Comparison of ENCODE assay signal across 8 mouse cellular contexts in the genomic region with DNA sequence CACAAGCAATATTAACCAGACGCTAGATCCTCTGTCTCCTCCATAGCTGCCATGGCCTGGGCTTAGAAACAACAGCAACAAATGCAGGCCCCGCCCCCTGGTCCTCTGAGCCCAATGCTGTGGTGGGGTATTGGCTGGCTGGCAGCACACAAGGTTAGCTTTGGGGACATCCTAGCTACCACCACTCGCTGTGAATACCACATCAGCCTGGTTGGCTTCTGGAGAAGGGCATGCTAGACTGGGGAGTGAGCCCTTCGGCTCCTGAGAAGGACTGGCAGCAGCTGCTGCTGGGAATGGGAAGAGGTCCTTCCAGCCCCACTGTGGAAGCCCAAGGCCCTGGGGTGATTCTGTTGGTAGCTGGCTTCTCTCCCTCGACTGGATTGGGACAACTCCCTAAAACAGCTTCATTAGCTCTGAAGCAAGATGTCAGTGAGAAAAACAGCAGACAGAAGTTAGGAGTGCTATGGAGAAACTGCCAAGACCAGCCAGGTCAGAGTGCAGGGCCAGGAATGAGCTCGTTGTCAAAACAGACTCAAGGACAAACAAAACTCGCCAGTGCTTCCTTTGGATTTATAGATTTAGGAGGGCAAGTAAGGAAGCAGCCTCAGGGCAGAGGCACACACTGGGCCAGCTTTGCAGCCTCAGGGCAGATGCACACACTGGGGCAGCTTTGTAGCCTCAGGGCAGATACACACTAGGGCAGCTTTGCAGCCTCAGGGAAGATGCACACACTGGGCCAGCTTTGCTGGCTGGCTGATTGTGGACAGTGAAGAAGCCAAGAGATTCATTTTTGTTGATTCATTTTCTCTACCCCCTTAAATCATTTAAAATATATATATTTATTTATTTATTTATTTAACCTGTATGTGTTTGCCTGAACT. TPM values are rescaled to one million over a fixed set of nuclear protein-coding genes. Genes with fewer than 3 reads are reported as not detected.
A peak's percentile ranks its signal among the peaks of the same experiment; 100 is the strongest.
DNase-seq lines count a peak whose midpoint lies in the region; ATAC-seq and TF ChIP-seq lines count a peak whose summit lies in the region.
"Not testable (repeated sequence)": the region's sequence is repeated elsewhere in the genome, so short reads cannot be mapped to it uniquely, and the experiment has no call there.

No protein-coding gene starts in this region.

- not testable (repeated sequence) for TF ChIP-seq RAD21 in MEL (IDR thresholded peaks at IDR 0.05; ENCODE audit: low read depth, low read length)

- not testable (repeated sequence) for H3K27ac ChIP-seq in MEL (ENCODE audit: control insufficient read depth, low read depth, low read length); midbrain, embryonic 11.5 days (ENCODE audit: low read depth, low read length)
- peak overlapping the region; percentile 91 for H3K27ac ChIP-seq in kidney, adult 2 months (ENCODE audit: insufficient read depth, low read depth, low read length)
- peak overlapping the region; percentile 55 for H3K27ac ChIP-seq in liver, postnatal 0 days (ENCODE audit: low read depth)
- H3K27ac ChIP-seq in testis, adult 2 months (ENCODE audit: control insufficient read depth, insufficient read depth, low read depth, low read length) = peak overlapping the region; percentile 66

- 33% methylated on average over 7 of the region's 7 CpGs for WGBS in kidney, adult 2 months
- 54% methylated on average over 7 of the region's 7 CpGs for WGBS in liver, postnatal 0 days (ENCODE audit: insufficient replicate concordance)
- 49% methylated on average over 7 of the region's 7 CpGs for WGBS in midbrain, embryonic 11.5 days

- H3K27me3 ChIP-seq in MEL (ENCODE audit: control insufficient read depth in 1 of 2, insufficient read depth in 2 of 2, low read length in 2 of 2); kidney, adult 2 months (replicated peaks; ENCODE audit: control insufficient read depth, insufficient read depth, low read length); liver, postnatal 0 days (ENCODE audit: insufficient read depth, low read length); midbrain, embryonic 11.5 days (ENCODE audit: control insufficient read depth, insufficient read depth, low read length); testis, adult 2 months (ENCODE audit: control insufficient read depth, insufficient read depth, low read length): not testable (repeated sequence)

- TF ChIP-seq CTCF in MEL (IDR thresholded peaks at IDR 0.05 in 2 of 3, conservative IDR thresholded peaks at IDR 0.05 in 1 of 3; ENCODE audit: control insufficient read depth in 1 of 3, insufficient read depth in 1 of 3, low read depth in 2 of 3, low read length in 3 of 3, poor library complexity in 1 of 3, severe bottlenecking in 1 of 3); kidney, adult 2 months (conservative IDR thresholded peaks at IDR 0.05; ENCODE audit: insufficient read depth, insufficient read length, low read depth, low read length); liver, postnatal 0 days (IDR thresholded peaks at IDR 0.05; ENCODE audit: low read depth); testis, adult 2 months (IDR thresholded peaks at IDR 0.05; ENCODE audit: control insufficient read depth, insufficient read depth, insufficient replicate concordance, low read depth, low read length): not testable (repeated sequence)

- not testable (repeated sequence) for H3K4me2 ChIP-seq in liver, postnatal 0 days (ENCODE audit: low read depth, low read length); midbrain, embryonic 11.5 days

- H3K9me3 ChIP-seq in MEL (replicated peaks; ENCODE audit: insufficient read depth, low read length); liver, postnatal 0 days (ENCODE audit: low read length); midbrain, embryonic 11.5 days (ENCODE audit: control insufficient read depth, low read length): not testable (repeated sequence)

- not testable (repeated sequence) for H3K9ac ChIP-seq in MEL (ENCODE audit: control insufficient read depth, low read depth, low read length, poor library complexity, severe bottlenecking); liver, postnatal 0 days (replicated peaks); midbrain, embryonic 11.5 days (ENCODE audit: low read length)

- TF ChIP-seq POLR2A in MEL (IDR thresholded peaks at IDR 0.05; ENCODE audit: control insufficient read depth in 1 of 2, insufficient read depth in 1 of 2, low read depth in 1 of 2, low read length in 2 of 2, poor library complexity in 1 of 2); kidney, adult 2 months (IDR thresholded peaks at IDR 0.05; ENCODE audit: low read depth, low read length); testis, adult 2 months (IDR thresholded peaks at IDR 0.05; ENCODE audit: control insufficient read depth, low read depth, low read length): not testable (repeated sequence)

- H3K4me3 ChIP-seq in MEL (ENCODE audit: control insufficient read depth in 1 of 2, insufficient read depth in 1 of 2, low read depth in 2 of 2, low read length in 2 of 2); kidney, adult 2 months (ENCODE audit: insufficient read depth, low read depth, low read length); liver, postnatal 0 days (ENCODE audit: low read depth, low read length); midbrain, embryonic 11.5 days (ENCODE audit: low read depth, low read length); testis, adult 2 months (ENCODE audit: control insufficient read depth, low read depth, low read length): not testable (repeated sequence)

- TF ChIP-seq EP300 in MEL (IDR thresholded peaks at IDR 0.05; ENCODE audit: low read depth in 1 of 2, low read length in 2 of 2); liver, postnatal 0 days (IDR thresholded peaks at IDR 0.05; ENCODE audit: low read depth): not testable (repeated sequence)

- DNase-seq in MEL (ENCODE audit: low read depth, low spot score); liver, postnatal 0 days: not testable (repeated sequence)
- DNase-seq in embryo, embryonic 10.5 days (ENCODE audit: low spot score) = peak; percentile 36
- peak; percentile 38 to 57 for DNase-seq in heart, postnatal 10 days
- DNase-seq in kidney, adult 2 months = peak; percentile 78
- DNase-seq in kidney, postnatal 36 days = peak; percentile 71 to 78
- DNase-seq in midbrain, embryonic 11.5 days (ENCODE audit: low spot score, missing footprints) = peak; percentile 72

- peaks cover 0 to 19% of the 10 kb centered on the region in 2 experiments; a peak in 2 of 4 replicates for H3K36me3 ChIP-seq in MEL (ENCODE audit: control insufficient read depth in 1 of 2, insufficient read depth in 2 of 2, low read length in 2 of 2)
- not testable (repeated sequence) for H3K36me3 ChIP-seq in kidney, adult 2 months (ENCODE audit: control insufficient read depth, insufficient read depth, low read length); liver, postnatal 0 days (replicated peaks; ENCODE audit: insufficient read depth, low read length); midbrain, embryonic 11.5 days (ENCODE audit: control insufficient read depth, insufficient read depth, low read length); testis, adult 2 months (ENCODE audit: control insufficient read depth, insufficient read depth, low read length)

- not testable (repeated sequence) for ATAC-seq in liver, postnatal 0 days; midbrain, embryonic 11.5 days (ENCODE audit: low FRiP score)

- H3K4me1 ChIP-seq in MEL (ENCODE audit: control insufficient read depth in 1 of 2, insufficient read depth in 2 of 2, low read length in 2 of 2) = peaks cover 9 to 45% of the 10 kb centered on the region in 2 experiments
- H3K4me1 ChIP-seq in kidney, adult 2 months (ENCODE audit: control insufficient read depth, insufficient read depth, low read length) = peaks cover 26% of the 10 kb centered on the region
- H3K4me1 ChIP-seq in liver, postnatal 0 days (ENCODE audit: insufficient read depth) = peaks cover 20% of the 10 kb centered on the region
- H3K4me1 ChIP-seq in midbrain, embryonic 11.5 days (ENCODE audit: control insufficient read depth, insufficient read depth, low read length); testis, adult 2 months (ENCODE audit: control insufficient read depth, insufficient read depth, low read length): not testable (repeated sequence)

- intact Hi-C loops in heart, postnatal 10 days (cut with DNase I) = not testable (repeated sequence)

- not testable (repeated sequence) for H3K79me2 ChIP-seq in MEL (ENCODE audit: control insufficient read depth, insufficient read depth, low read length, poor library complexity)

RNA-seq across cellular contexts. Expression of a gene that starts 2.2 kb away (rescaled TPM):
- total RNA-seq in MEL (2012; rRNA removed) = 109 and 179 TPM in 2 replicates
- polyA plus RNA-seq in MEL (2012; ENCODE audit: insufficient read depth in 1 of 2, insufficient read length in 2 of 2, low read depth in 1 of 2, low replicate concordance in 2 of 2, missing spikeins in 1 of 2) = 100 to 1,000 TPM in 1 of 2 experiments, not detected in 1; 365 TPM
- 10 to 100 TPM; 53.7 to 58.5 TPM for total RNA-seq in heart, postnatal 10 days (2021)
- 785 and 803 TPM in 2 replicates for polyA plus RNA-seq in kidney, adult 2 months (2012; rRNA removed)
- 129 and 135 TPM in 2 replicates for polyA plus RNA-seq in liver, postnatal 0 days (2015; fragmentation: Nextera tagmentation; extraction: Ambion mirVana)
- 3.6 and 4.7 TPM in 2 replicates for polyA plus RNA-seq in midbrain, embryonic 11.5 days (2014; fragmentation: Nextera tagmentation; extraction: Ambion mirVana)
- polyA plus RNA-seq in testis, adult 2 months (2012; rRNA removed) = 19.4 and 24.6 TPM in 2 replicates

RNA-seq across cellular contexts. Expression of a gene that starts 23.2 kb away (rescaled TPM):
- total RNA-seq in MEL (2012; rRNA removed) = 9.5 and 10.0 TPM in 2 replicates
- polyA plus RNA-seq in MEL (2012; ENCODE audit: insufficient read depth in 1 of 2, insufficient read length in 2 of 2, low read depth in 1 of 2, low replicate concordance in 2 of 2, missing spikeins in 1 of 2) = 10 to 100 TPM in 1 of 2 experiments, not detected in 1; 19.4 TPM
- 10 to 100 TPM; 10.1 to 10.4 TPM for total RNA-seq in heart, postnatal 10 days (2021)
- polyA plus RNA-seq in kidney, adult 2 months (2012; rRNA removed) = 10.3 and 12.8 TPM in 2 replicates
- polyA plus RNA-seq in liver, postnatal 0 days (2015; fragmentation: Nextera tagmentation; extraction: Ambion mirVana) = 1.1 and 1.2 TPM in 2 replicates
- polyA plus RNA-seq in midbrain, embryonic 11.5 days (2014; fragmentation: Nextera tagmentation; extraction: Ambion mirVana) = 5.9 and 6.8 TPM in 2 replicates
- polyA plus RNA-seq in testis, adult 2 months (2012; rRNA removed) = 12.1 and 13.6 TPM in 2 replicates

RNA-seq across cellular contexts. Expression of a gene that starts 43.9 kb away (rescaled TPM):
- 890 and 977 TPM in 2 replicates for total RNA-seq in MEL (2012; rRNA removed)
- polyA plus RNA-seq in MEL (2012; ENCODE audit: insufficient read depth in 1 of 2, insufficient read length in 2 of 2, low read depth in 1 of 2, low replicate concordance in 2 of 2, missing spikeins in 1 of 2) = 100 to 1,000 TPM; 826 to 964 TPM
- total RNA-seq in heart, postnatal 10 days (2021) = 100 to 1,000 TPM; 282 to 285 TPM
- 235 and 307 TPM in 2 replicates for polyA plus RNA-seq in kidney, adult 2 months (2012; rRNA removed)
- polyA plus RNA-seq in liver, postnatal 0 days (2015; fragmentation: Nextera tagmentation; extraction: Ambion mirVana) = 172 and 174 TPM in 2 replicates
- 339 and 371 TPM in 2 replicates for polyA plus RNA-seq in midbrain, embryonic 11.5 days (2014; fragmentation: Nextera tagmentation; extraction: Ambion mirVana)
- polyA plus RNA-seq in testis, adult 2 months (2012; rRNA removed) = 140 and 167 TPM in 2 replicates

RNA-seq across cellular contexts. Expression of a gene that starts 43.9 kb away (rescaled TPM):
- total RNA-seq in MEL (2012; rRNA removed) = 45.0 and 45.1 TPM in 2 replicates
- polyA plus RNA-seq in MEL (2012; ENCODE audit: insufficient read depth in 1 of 2, insufficient read length in 2 of 2, low read depth in 1 of 2, low replicate concordance in 2 of 2, missing spikeins in 1 of 2) = 10 to 100 TPM in 1 of 2 experiments, not detected in 1; 56.7 TPM
- total RNA-seq in heart, postnatal 10 days (2021) = 10 to 100 TPM; 35.6 to 41.1 TPM
- 35.9 and 41.7 TPM in 2 replicates for polyA plus RNA-seq in kidney, adult 2 months (2012; rRNA removed)
- polyA plus RNA-seq in liver, postnatal 0 days (2015; fragmentation: Nextera tagmentation; extraction: Ambion mirVana) = 5.4 and 6.5 TPM in 2 replicates
- 20.2 and 21.2 TPM in 2 replicates for polyA plus RNA-seq in midbrain, embryonic 11.5 days (2014; fragmentation: Nextera tagmentation; extraction: Ambion mirVana)
- polyA plus RNA-seq in testis, adult 2 months (2012; rRNA removed) = 24.1 and 24.3 TPM in 2 replicates
